Mouse (Mus musculus) layer of hippocampus, adult 9-10 months (tissue): ENCODE data around the gene Smim7.
A peak's percentile ranks its signal among the peaks of the same experiment; 100 is the strongest.

Experiments
- DNase-seq: peaks from one replicate; pipeline ENCODE4 v3.0.0; 2022; ENCODE audit warnings: low spot score

Gene Smim7

GRCm38 (mm10) chr8:72570633-72571610 is at the start of gene Smim7:
Smim7 (minus strand) TSS chr8:72571088.
- peak; percentile 96 for DNase-seq

- no peak for DNase-seq
These were observed 19.3 kb upstream of the Smim7 start for GRCm38 (mm10) chr8:72590198-72590597.

GRCm38 (mm10) chr8:72589286-72589685 is 18.4 kb upstream of the Smim7 start:
- DNase-seq = no peak

GRCm38 (mm10) chr8:72588865-72589264 is 18.0 kb upstream of the Smim7 start:
- no peak for DNase-seq

- no peak for DNase-seq
These were observed 16.9 kb upstream of the Smim7 start for GRCm38 (mm10) chr8:72587806-72588205.

- no peak for DNase-seq
These were observed 13.5 kb upstream of the Smim7 start for GRCm38 (mm10) chr8:72584390-72584789.

GRCm38 (mm10) chr8:72583056-72583771 is 12.3 kb upstream of the Smim7 start:
- DNase-seq = no peak

- DNase-seq = no peak
These were observed 8.5 kb upstream of the Smim7 start for GRCm38 (mm10) chr8:72579374-72579773.

- DNase-seq = no peak
These were observed 7.1 kb upstream of the Smim7 start for GRCm38 (mm10) chr8:72577941-72578340.

GRCm38 (mm10) chr8:72577266-72577665 is 6.4 kb upstream of the Smim7 start:
- no peak for DNase-seq

GRCm38 (mm10) chr8:72575915-72576314 is 5.0 kb upstream of the Smim7 start:
- no peak for DNase-seq

- DNase-seq = no peak
These were observed 2.6 kb upstream of the Smim7 start for GRCm38 (mm10) chr8:72573450-72573849.

GRCm38 (mm10) chr8:72572507-72572906 is 1.6 kb upstream of the Smim7 start:
- DNase-seq = no peak

- DNase-seq = no peak
These were observed 954 bp upstream of the Smim7 start, which contains the start of gene Tmem38a for GRCm38 (mm10) chr8:72571611-72572473. Tmem38a (plus strand) TSS chr8:72572055.

GRCm38 (mm10) chr8:72565970-72566369 is 4.9 kb downstream of the Smim7 start:
- no peak for DNase-seq

- DNase-seq = no peak
These were observed 9.7 kb downstream of the Smim7 start for GRCm38 (mm10) chr8:72561111-72561689.

GRCm38 (mm10) chr8:72555770-72556169 is 15.1 kb downstream of the Smim7 start:
- DNase-seq = no peak

GRCm38 (mm10) chr8:72549314-72549892 is 21.5 kb downstream of the Smim7 start:
- DNase-seq = no peak

GRCm38 (mm10) chr8:72548644-72549313 is 22.1 kb downstream of the Smim7 start:
- DNase-seq = no peak

GRCm38 (mm10) chr8:72547802-72548643 is 22.9 kb downstream of the Smim7 start, which contains the start of gene Med26:
Med26 (minus strand) TSS chr8:72548270.
- DNase-seq = peak; percentile 84
